Mouse (Mus musculus) CH12.LX (cell line): ENCODE measurements around the gene Dusp3. TPM values are rescaled to one million over a fixed set of nuclear protein-coding genes. Genes with fewer than 3 reads are reported as not detected.

Source experiments
- DNase-seq: peaks from one replicate; pipeline ENCODE4 v3.0.0-alpha.2; 2013; ENCODE audit errors: extremely low read depth
- H3K27ac ChIP-seq: 2 replicates; pipeline ENCODE4 v1.5.1; 2012; ENCODE audit warnings: low read depth, mild to moderate bottlenecking, control low read depth, moderate library complexity; ENCODE audit not compliant: insufficient read depth
- H3K27me3 ChIP-seq: replicated peaks from 2 replicates; pipeline ENCODE3; 2012; ENCODE audit warnings: inconsistent platforms
- H3K36me3 ChIP-seq, 2 experiments: replicated peaks in 1 of 2; 2 replicates each; pipeline versions ENCODE3 to v1.6.1; 2012; ENCODE audit warnings: inconsistent platforms in 1 of 2, low read length in 1 of 2, mild to moderate bottlenecking in 1 of 2, mixed read lengths in 1 of 2, moderate library complexity in 1 of 2; ENCODE audit not compliant: control insufficient read depth in 1 of 2, insufficient read depth in 1 of 2
- H3K4me1 ChIP-seq, 2 experiments: 2 replicates each; pipeline ENCODE4 v1.6.1; 2012; ENCODE audit warnings: inconsistent platforms in 1 of 2, moderate library complexity in 1 of 2; ENCODE audit not compliant: insufficient read depth in 2 of 2, control insufficient read depth in 1 of 2
- H3K4me2 ChIP-seq: 2 replicates; pipeline ENCODE4 v1.6.1; 2012; ENCODE audit warnings: low read depth, mild to moderate bottlenecking, control low read depth; ENCODE audit not compliant: poor library complexity, insufficient read depth, severe bottlenecking
- H3K4me3 ChIP-seq, 3 experiments: fragments of 150-350 bp in 1 of 3; sonication (generic) in 1 of 3; replicated peaks in 1 of 3; 2 replicates each; pipeline versions ENCODE3 to v1.5.1; 2011 to 2012; ENCODE audit warnings: low read depth in 2 of 3, low read length in 2 of 3, mild to moderate bottlenecking in 2 of 3, moderate library complexity in 2 of 3, control low read depth in 1 of 3, improper control_type of control experiment in 1 of 3, inconsistent platforms in 1 of 3, mixed read lengths in 1 of 3; ENCODE audit not compliant: poor library complexity in 1 of 3
- H3K79me2 ChIP-seq: replicated peaks from 2 replicates; pipeline ENCODE4 v1.6.1; 2012; ENCODE audit warnings: mild to moderate bottlenecking, moderate library complexity; ENCODE audit not compliant: control insufficient read depth, poor library complexity, insufficient read depth, severe bottlenecking; ENCODE audit errors: extremely low read depth
- H3K9ac ChIP-seq: 2 replicates; pipeline ENCODE4 v1.6.1; 2012; ENCODE audit warnings: low read depth, mild to moderate bottlenecking, control low read depth, moderate library complexity; ENCODE audit not compliant: insufficient read depth
- H3K9me3 ChIP-seq: replicated peaks from 2 replicates; pipeline ENCODE3; 2012; ENCODE audit warnings: low read length, inconsistent platforms, mixed read lengths
- BHLHE40 ChIP-seq: IDR thresholded peaks from 2 replicates; pipeline ENCODE4 v1.6.1; 2011; ENCODE audit warnings: mild to moderate bottlenecking, low read depth, low read length, improper control_type of control experiment
- CTCF ChIP-seq, 2 experiments: IDR thresholded peaks in 1 of 2; conservative IDR thresholded peaks in 1 of 2; 2 replicates each; pipeline ENCODE4 v1.5.1; 2011 to 2012; ENCODE audit warnings: low read depth in 2 of 2, low read length in 2 of 2, improper control_type of control experiment in 1 of 2, inconsistent platforms in 1 of 2, mild to moderate bottlenecking in 1 of 2, moderate library complexity in 1 of 2
- EP300 ChIP-seq: IDR thresholded peaks from 2 replicates; pipeline ENCODE4 v1.6.1; 2011; ENCODE audit warnings: low read length, improper control_type of control experiment
- JUND ChIP-seq: conservative IDR thresholded peaks from 2 replicates; pipeline ENCODE4 v1.6.1; 2011; ENCODE audit warnings: low read depth, low read length, improper control_type of control experiment
- MXI1 ChIP-seq: IDR thresholded peaks from 2 replicates; pipeline ENCODE4 v1.6.1; 2011; ENCODE audit warnings: mild to moderate bottlenecking, low read depth, low read length, improper control_type of control experiment
- POLR2AphosphoS2 ChIP-seq: IDR thresholded peaks from 2 replicates; pipeline ENCODE4 v1.6.1; 2011; ENCODE audit warnings: low read depth, low read length, improper control_type of control experiment
- dilution Hi-C: fragments of 300-500 bp; cut with MboI; formaldehyde crosslinking; loops from 2 replicates; pipeline ENCODE4 v1.14.3; 2020; ENCODE audit warnings: low sequenced_read_pairs; ENCODE audit not compliant: extremely low pct_unique_long_range_greater_than_20kb, extremely low pct_ligation_motif_present
- in situ Hi-C: fragments of 300-500 bp; cut with MboI; formaldehyde crosslinking; loops from 3 replicates; pipeline ENCODE4 v1.14.3; 2019; ENCODE audit warnings: low sequenced_read_pairs, low pct_ligation_motif_present, low pct_unique_long_range_greater_than_20kb, mixed read lengths
- polyA plus RNA-seq: library from polyadenylated mRNA; unstranded; fragments of >175 nt; gene quantifications from 2 replicates; pipeline ENCODE4 v1.2.1, GENCODE M21; 2012; ENCODE audit warnings: low read depth; ENCODE audit not compliant: insufficient read length
- total RNA-seq, 2 experiments: library from RNA; depleted of rRNA; stranded (reverse); fragments of 300-350 nt in 1 of 2; fragments of >200 nt in 1 of 2; gene quantifications; 2 replicates each; pipeline ENCODE4 v1.2.3; 2012 to 2014

The Dusp3 gene
- total and polyA plus RNA-seq, 3 experiments: 5.6 to 23.6 (median 20.8) TPM

DNA sequence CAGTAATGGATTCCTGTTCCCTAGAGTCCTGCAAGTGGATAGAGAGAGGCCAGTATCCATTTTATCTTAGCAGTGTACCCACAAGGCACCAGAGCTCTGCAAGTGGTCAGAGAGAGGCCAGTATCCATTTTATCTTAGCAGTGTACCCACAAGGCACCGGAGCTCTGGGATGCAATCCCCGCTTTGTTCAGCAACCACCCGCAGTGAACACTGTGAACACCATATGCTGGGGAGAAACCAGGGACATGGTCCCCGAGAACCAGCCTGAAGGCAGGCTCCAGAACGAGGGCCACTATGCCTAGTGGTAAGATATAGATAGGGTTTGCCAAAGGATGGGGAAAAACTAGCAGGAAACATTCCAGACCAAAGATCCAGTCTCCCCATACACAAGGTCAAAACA lies 7.7 kb downstream of the Dusp3 start:
- in situ Hi-C loops (no loop called here), dilution Hi-C loops (no loop called here)
- peaks cover 12 to 33% of the 10 kb centered on the region in 2 experiments for H3K4me1 ChIP-seq
- no peaks in the 10 kb centered on the region for H3K79me2 ChIP-seq
- no peak for DNase-seq
- no peak overlapping the region for H3K9ac ChIP-seq
- peaks cover 26 to 82% of the 10 kb centered on the region in 2 experiments for H3K36me3 ChIP-seq
- no peak overlapping the region for H3K27ac ChIP-seq
- TF ChIP-seq BHLHE40: no peak
- no peak overlapping the region for H3K4me3 ChIP-seq
- H3K27me3 ChIP-seq: no peaks in the 10 kb centered on the region
- peaks cover 4% of the 10 kb centered on the region for H3K9me3 ChIP-seq
- no peak overlapping the region for H3K4me2 ChIP-seq

DNA sequence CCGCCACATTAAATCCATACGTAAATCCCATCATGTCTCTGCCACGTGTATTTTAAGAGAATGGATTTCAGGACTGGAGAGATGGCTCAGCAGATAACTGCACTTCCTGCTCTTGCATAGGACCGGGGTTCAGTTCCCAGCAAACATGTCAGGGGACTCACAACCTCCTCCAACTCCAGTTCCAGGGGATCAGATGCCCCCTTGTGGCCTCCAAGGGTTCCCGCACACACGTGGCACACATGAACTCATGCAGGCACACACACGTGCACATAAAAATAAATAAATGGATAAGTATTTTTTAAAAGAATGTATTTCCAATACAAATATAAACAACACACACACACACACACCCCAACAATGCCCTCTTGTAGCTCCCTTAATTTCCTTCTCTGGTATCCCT lies 9.9 kb downstream of the Dusp3 start:
- H3K36me3 ChIP-seq: peaks cover 26 to 88% of the 10 kb centered on the region in 2 experiments
- no peak overlapping the region for H3K4me2 ChIP-seq
- H3K79me2 ChIP-seq: no peaks in the 10 kb centered on the region

DNA sequence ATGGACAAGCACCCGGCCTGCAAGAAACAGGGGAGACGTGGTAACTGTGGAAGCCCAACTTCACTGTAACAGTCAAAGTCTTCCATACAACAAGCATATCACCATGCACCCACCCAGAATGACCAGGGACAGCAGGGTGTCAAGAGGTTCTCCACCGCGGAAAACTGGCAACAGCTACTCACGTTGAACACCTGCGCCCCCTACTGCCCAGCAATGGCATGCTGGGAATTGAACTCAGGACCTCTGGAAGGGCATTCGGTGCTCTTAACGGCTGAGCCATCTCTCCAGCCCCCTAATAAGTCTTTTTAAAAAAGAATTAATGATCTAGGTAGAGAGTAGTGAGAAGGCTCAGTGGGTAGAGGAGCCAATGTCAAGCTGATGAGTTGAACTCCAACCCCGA lies 11.9 kb downstream of the Dusp3 start:
- no peak overlapping the region for H3K27ac ChIP-seq
- no peaks in the 10 kb centered on the region for H3K79me2 ChIP-seq
- H3K9me3 ChIP-seq: peaks cover 4% of the 10 kb centered on the region
- in situ Hi-C loops (loop anchor here (5.0 kb wide), 1 partner anchor 163 kb away; no protein-coding TSS in a partner anchor), dilution Hi-C loops (no loop called here)
- H3K9ac ChIP-seq: no peak overlapping the region
- H3K4me1 ChIP-seq: peaks cover 6 to 32% of the 10 kb centered on the region in 2 experiments; a peak in 3 of 4 replicates
- H3K4me3 ChIP-seq: no peak overlapping the region
- H3K4me2 ChIP-seq: no peak overlapping the region
- peaks cover 12 to 70% of the 10 kb centered on the region in 2 experiments for H3K36me3 ChIP-seq
- H3K27me3 ChIP-seq: no peaks in the 10 kb centered on the region
- TF ChIP-seq BHLHE40: no peak
- TF ChIP-seq CTCF (conservative IDR thresholded peaks at IDR 0.05 in 1 of 2, IDR thresholded peaks at IDR 0.05 in 1 of 2; ENCODE audit: low read depth in 2 of 2, low read length in 2 of 2): peak in 1 of 2 experiments; percentile 53; a peak in 2 of 4 replicates
- TF ChIP-seq EP300: no peak
- no peak for DNase-seq

More for the DNA sequence above, 9.9 kb downstream of the Dusp3 start:
- Histone ChIP-seq H3K9me3 (peaks cover 4% of the 10 kb centered on the region), H3K27ac (no peak overlapping the region), H3K27me3 (no peaks in the 10 kb centered on the region), H3K4me3 (no peak overlapping the region), H3K9ac (no peak overlapping the region), H3K4me1 (peaks cover 5 to 31% of the 10 kb centered on the region in 2 experiments; a peak in 3 of 4 replicates)
- no peak for TF ChIP-seq JUND
- TF ChIP-seq CTCF (conservative IDR thresholded peaks at IDR 0.05 in 1 of 2, IDR thresholded peaks at IDR 0.05 in 1 of 2; ENCODE audit: low read depth in 2 of 2, low read length in 2 of 2): peak in 1 of 2 experiments; percentile 18; a peak in 2 of 4 replicates
- no peak for DNase-seq
- in situ Hi-C loops (no loop called here), dilution Hi-C loops (no loop called here)

DNA sequence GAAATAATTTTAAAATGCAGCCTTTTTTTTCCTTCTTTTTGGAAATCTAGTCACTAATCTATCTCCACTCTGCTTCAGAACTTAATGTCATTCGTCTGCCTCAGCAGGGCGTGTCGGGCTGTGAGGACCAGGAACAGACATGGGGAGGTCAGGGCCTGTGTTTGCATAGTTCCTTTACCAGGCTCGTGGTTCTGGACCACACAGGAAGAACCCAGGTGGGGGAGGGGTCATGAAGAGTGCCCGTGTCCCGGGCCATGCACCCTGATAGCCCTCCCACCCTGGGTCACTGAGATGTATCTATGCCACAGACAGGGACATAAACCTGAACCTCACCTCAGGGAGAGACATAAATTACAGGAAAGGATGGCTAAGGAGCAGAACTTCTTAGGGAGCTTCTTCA lies 12.6 kb downstream of the Dusp3 start:
- Histone ChIP-seq H3K4me2 (no peak overlapping the region), H3K27me3 (no peaks in the 10 kb centered on the region), H3K4me1 (peaks cover 6 to 32% of the 10 kb centered on the region in 2 experiments; a peak in 3 of 4 replicates), H3K79me2 (no peaks in the 10 kb centered on the region), H3K4me3 (no peak overlapping the region), H3K36me3 (peaks cover 7 to 63% of the 10 kb centered on the region in 2 experiments), H3K9me3 (peaks cover 4% of the 10 kb centered on the region), H3K9ac (no peak overlapping the region), H3K27ac (no peak overlapping the region)
- DNase-seq: no peak
- in situ Hi-C loops: loop anchor here (5.0 kb wide), 1 partner anchor 162 kb away; no protein-coding TSS in a partner anchor
- no peak for TF ChIP-seq MXI1
- no peak for TF ChIP-seq POLR2AphosphoS2
- dilution Hi-C loops: no loop called here
